Mouse (Mus musculus) kidney, adult 2 months (tissue): ENCODE data around the gene Gfra1. TPM values are rescaled to one million over a fixed set of nuclear protein-coding genes. Genes with fewer than 3 reads are reported as not detected.

Source experiments
- DNase-seq: peaks from one replicate; pipeline ENCODE4 v3.0.0; 2021
- H3K27ac ChIP-seq: fragments of 200-500 bp; 2 replicates; pipeline ENCODE4 v1.5.1; 2012; ENCODE audit warnings: low read depth, low read length, control low read depth, inconsistent platforms; ENCODE audit not compliant: insufficient read depth
- H3K27me3 ChIP-seq: fragments of 200-500 bp; replicated peaks from 2 replicates; pipeline ENCODE4 v1.6.1; 2012; ENCODE audit warnings: mild to moderate bottlenecking, moderate library complexity, low read length, inconsistent platforms; ENCODE audit not compliant: control insufficient read depth, insufficient read depth
- H3K36me3 ChIP-seq: fragments of 200-500 bp; 2 replicates; pipeline ENCODE4 v1.6.1; 2012; ENCODE audit warnings: mild to moderate bottlenecking, moderate library complexity, low read length, inconsistent platforms; ENCODE audit not compliant: control insufficient read depth, insufficient read depth
- H3K4me1 ChIP-seq: fragments of 200-500 bp; 2 replicates; pipeline ENCODE4 v1.6.1; 2011; ENCODE audit warnings: low read length; ENCODE audit not compliant: control insufficient read depth, insufficient read depth
- H3K4me3 ChIP-seq: fragments of 200-500 bp; 2 replicates; pipeline ENCODE4 v1.5.1; 2011; ENCODE audit warnings: mild to moderate bottlenecking, low read depth, low read length, control low read depth; ENCODE audit not compliant: insufficient read depth
- CTCF ChIP-seq: fragments of 200-500 bp; conservative IDR thresholded peaks from 2 replicates; pipeline ENCODE4 v1.5.1; 2011; ENCODE audit warnings: low read depth, mild to moderate bottlenecking, control low read depth, low read length, moderate library complexity, mixed read lengths; ENCODE audit not compliant: insufficient read depth, insufficient read length
- POLR2A ChIP-seq: fragments of 200-500 bp; IDR thresholded peaks from one replicate; pipeline ENCODE4 v1.6.1; 2011; ENCODE audit warnings: low read depth, low read length, control low read depth
- WGBS: fragments of 180-500 bp; shearing (Covaris S2); methylation state at CpG from one replicate; pipeline ENCODE4 v1.1.7; 2018; 5-methylcytosine and 5-hydroxymethylcytosine counted together
- polyA plus RNA-seq: library from polyadenylated mRNA; depleted of rRNA; stranded (reverse); fragments of >200 nt; gene quantifications from 2 replicates; pipeline ENCODE4 v1.2.3, GENCODE M21; 2012

Gene Gfra1
- polyA plus RNA-seq, 1 experiment = 6.8 TPM

- H3K36me3 ChIP-seq = no peaks in the 10 kb centered on the region
- TF ChIP-seq CTCF (no peak), POLR2A (no peak)
- 84% methylated on average over 4 of the region's 4 CpGs for WGBS
- no peaks in the 10 kb centered on the region for H3K27me3 ChIP-seq
- no peak overlapping the region for H3K27ac ChIP-seq
- no peaks in the 10 kb centered on the region for H3K4me1 ChIP-seq
- no peak overlapping the region for H3K4me3 ChIP-seq
- no peak for DNase-seq
Observed at GRCm38 (mm10) chr19:58428546-58428945, 27.2 kb downstream of the Gfra1 start.

DNA sequence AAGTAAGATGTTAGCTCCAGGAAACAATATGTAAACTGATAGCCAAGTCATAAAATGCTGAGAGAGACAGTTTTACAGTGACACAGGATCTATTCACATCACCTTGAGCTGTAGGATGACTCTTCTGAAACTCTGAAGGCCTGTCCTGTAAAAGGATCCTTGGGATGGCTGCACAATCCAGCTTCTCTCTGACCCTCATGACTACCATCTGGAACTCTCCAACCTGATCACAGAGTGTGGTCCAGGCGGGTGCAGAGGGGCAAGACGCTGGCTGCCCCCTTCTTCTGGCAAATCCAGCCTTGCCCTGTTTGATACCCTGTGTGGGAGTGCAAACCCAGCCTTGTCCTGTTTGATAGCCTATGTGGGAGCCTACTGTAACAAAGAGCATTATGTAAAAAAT lies 28.4 kb downstream of the Gfra1 start:
- 68% methylated on average over 2 of the region's 2 CpGs for WGBS
- H3K4me1 ChIP-seq = no peaks in the 10 kb centered on the region

GRCm38 (mm10) chr19:58424928-58425327 lies 30.8 kb downstream of the Gfra1 start:
- Histone ChIP-seq H3K27me3 (no peaks in the 10 kb centered on the region), H3K4me1 (no peaks in the 10 kb centered on the region), H3K4me3 (no peak overlapping the region), H3K36me3 (no peaks in the 10 kb centered on the region), H3K27ac (no peak overlapping the region)
- no peak for TF ChIP-seq CTCF
- TF ChIP-seq POLR2A = no peak
- 77% methylated on average over 2 of the region's 2 CpGs for WGBS
- DNase-seq = no peak

More for the DNA sequence above, 28.4 kb downstream of the Gfra1 start:
- DNase-seq = no peak
- TF ChIP-seq CTCF (no peak), POLR2A (no peak)
- Histone ChIP-seq H3K27me3 (no peaks in the 10 kb centered on the region), H3K4me3 (no peak overlapping the region), H3K27ac (no peak overlapping the region), H3K36me3 (no peaks in the 10 kb centered on the region)

- DNase-seq = no peak
- Histone ChIP-seq H3K27me3 (no peaks in the 10 kb centered on the region), H3K4me3 (no peak overlapping the region), H3K4me1 (no peaks in the 10 kb centered on the region), H3K36me3 (no peaks in the 10 kb centered on the region), H3K27ac (no peak overlapping the region)
- WGBS = 83% methylated on average over 3 of the region's 3 CpGs
- no peak for TF ChIP-seq POLR2A
- TF ChIP-seq CTCF = no peak
Observed at GRCm38 (mm10) chr19:58424179-58424578, 31.5 kb downstream of the Gfra1 start.

DNA sequence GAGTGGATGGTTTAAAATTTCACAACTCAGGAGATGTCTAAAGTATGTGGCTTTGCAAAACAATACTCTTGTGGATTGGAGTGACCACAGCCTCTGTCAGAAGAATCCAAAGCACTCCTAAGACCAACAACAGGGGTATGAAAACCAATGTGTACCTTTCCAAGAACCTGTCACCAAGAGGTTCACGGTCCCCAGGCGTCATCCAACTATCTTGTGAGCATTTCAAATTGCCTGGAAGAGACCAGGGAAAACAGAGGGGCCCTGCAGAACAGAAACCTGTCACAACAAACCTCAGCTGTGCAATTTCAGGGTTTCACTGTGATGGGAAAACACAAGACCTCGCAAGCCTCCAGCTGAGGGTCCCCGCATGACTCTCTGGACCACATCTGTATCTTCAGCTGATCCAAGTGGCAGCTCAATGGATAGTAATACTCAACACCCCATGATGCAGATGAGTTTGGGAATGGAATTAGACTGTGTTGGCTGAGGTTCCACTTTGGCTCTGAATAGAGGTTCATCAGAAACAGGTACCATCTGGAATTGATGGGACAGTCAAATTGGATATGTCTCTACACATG lies 32.7 kb downstream of the Gfra1 start:
- no peaks in the 10 kb centered on the region for H3K36me3 ChIP-seq
- WGBS = 93% methylated on average over 4 of the region's 4 CpGs
- no peaks in the 10 kb centered on the region for H3K4me1 ChIP-seq
- no peak for DNase-seq
- H3K4me3 ChIP-seq = no peak overlapping the region
- TF ChIP-seq POLR2A = no peak
- TF ChIP-seq CTCF = no peak
- H3K27ac ChIP-seq = no peak overlapping the region
- H3K27me3 ChIP-seq = no peaks in the 10 kb centered on the region

GRCm38 (mm10) chr19:58419685-58420084 lies 36.0 kb downstream of the Gfra1 start:
- Histone ChIP-seq H3K36me3 (no peaks in the 10 kb centered on the region), H3K4me3 (no peak overlapping the region), H3K4me1 (no peaks in the 10 kb centered on the region), H3K27ac (no peak overlapping the region), H3K27me3 (no peaks in the 10 kb centered on the region)
- WGBS = 63% methylated on average over 3 of the region's 3 CpGs
- no peak for DNase-seq
- TF ChIP-seq CTCF = no peak
- no peak for TF ChIP-seq POLR2A

- Histone ChIP-seq H3K27me3 (no peaks in the 10 kb centered on the region; the same call in 1 of the 2 replicates), H3K36me3 (no peaks in the 10 kb centered on the region), H3K4me3 (no peak overlapping the region), H3K27ac (no peak overlapping the region), H3K4me1 (no peaks in the 10 kb centered on the region)
- 62% methylated on average over 3 of the region's 3 CpGs for WGBS
- no peak for TF ChIP-seq POLR2A
- TF ChIP-seq CTCF = no peak
- DNase-seq = no peak
Observed at GRCm38 (mm10) chr19:58419278-58419677, 36.4 kb downstream of the Gfra1 start.
